Mouse (Mus musculus) CH12.LX (cell line): ENCODE results near the gene Errfi1. TPM values are rescaled to one million over a fixed set of nuclear protein-coding genes. Genes with fewer than 3 reads are reported as not detected.

Experiments
- DNase-seq: peaks from one replicate; pipeline ENCODE4 v3.0.0-alpha.2; 2013; ENCODE audit errors: extremely low read depth
- H3K27ac ChIP-seq: 2 replicates; pipeline ENCODE4 v1.5.1; 2012; ENCODE audit warnings: low read depth, mild to moderate bottlenecking, control low read depth, moderate library complexity; ENCODE audit not compliant: insufficient read depth
- H3K27me3 ChIP-seq: replicated peaks from 2 replicates; pipeline ENCODE3; 2012; ENCODE audit warnings: inconsistent platforms
- H3K36me3 ChIP-seq, 2 experiments: replicated peaks in 1 of 2; 2 replicates each; pipeline versions ENCODE3 to v1.6.1; 2012; ENCODE audit warnings: inconsistent platforms in 1 of 2, low read length in 1 of 2, mild to moderate bottlenecking in 1 of 2, mixed read lengths in 1 of 2, moderate library complexity in 1 of 2; ENCODE audit not compliant: control insufficient read depth in 1 of 2, insufficient read depth in 1 of 2
- H3K4me1 ChIP-seq, 2 experiments: 2 replicates each; pipeline ENCODE4 v1.6.1; 2012; ENCODE audit warnings: inconsistent platforms in 1 of 2, moderate library complexity in 1 of 2; ENCODE audit not compliant: insufficient read depth in 2 of 2, control insufficient read depth in 1 of 2
- H3K4me2 ChIP-seq: 2 replicates; pipeline ENCODE4 v1.6.1; 2012; ENCODE audit warnings: low read depth, mild to moderate bottlenecking, control low read depth; ENCODE audit not compliant: poor library complexity, insufficient read depth, severe bottlenecking
- H3K4me3 ChIP-seq, 3 experiments: fragments of 150-350 bp in 1 of 3; sonication (generic) in 1 of 3; replicated peaks in 1 of 3; 2 replicates each; pipeline versions ENCODE3 to v1.5.1; 2011 to 2012; ENCODE audit warnings: low read depth in 2 of 3, low read length in 2 of 3, mild to moderate bottlenecking in 2 of 3, moderate library complexity in 2 of 3, control low read depth in 1 of 3, improper control_type of control experiment in 1 of 3, inconsistent platforms in 1 of 3, mixed read lengths in 1 of 3; ENCODE audit not compliant: poor library complexity in 1 of 3
- H3K79me2 ChIP-seq: replicated peaks from 2 replicates; pipeline ENCODE4 v1.6.1; 2012; ENCODE audit warnings: mild to moderate bottlenecking, moderate library complexity; ENCODE audit not compliant: control insufficient read depth, poor library complexity, insufficient read depth, severe bottlenecking; ENCODE audit errors: extremely low read depth
- H3K9ac ChIP-seq: 2 replicates; pipeline ENCODE4 v1.6.1; 2012; ENCODE audit warnings: low read depth, mild to moderate bottlenecking, control low read depth, moderate library complexity; ENCODE audit not compliant: insufficient read depth
- H3K9me3 ChIP-seq: replicated peaks from 2 replicates; pipeline ENCODE3; 2012; ENCODE audit warnings: low read length, inconsistent platforms, mixed read lengths
- BHLHE40 ChIP-seq: IDR thresholded peaks from 2 replicates; pipeline ENCODE4 v1.6.1; 2011; ENCODE audit warnings: mild to moderate bottlenecking, low read depth, low read length, improper control_type of control experiment
- CHD1 ChIP-seq: IDR thresholded peaks from 2 replicates; pipeline ENCODE4 v1.6.1; 2012; ENCODE audit warnings: low read depth, low read length, improper control_type of control experiment, inconsistent platforms
- CHD2 ChIP-seq: IDR thresholded peaks from 2 replicates; pipeline ENCODE4 v1.6.1; 2011; ENCODE audit warnings: low read length, improper control_type of control experiment
- CTCF ChIP-seq, 2 experiments: IDR thresholded peaks in 1 of 2; conservative IDR thresholded peaks in 1 of 2; 2 replicates each; pipeline ENCODE4 v1.5.1; 2011 to 2012; ENCODE audit warnings: low read depth in 2 of 2, low read length in 2 of 2, improper control_type of control experiment in 1 of 2, inconsistent platforms in 1 of 2, mild to moderate bottlenecking in 1 of 2, moderate library complexity in 1 of 2
- E2F4 ChIP-seq: IDR thresholded peaks from 2 replicates; pipeline ENCODE4 v1.6.1; 2011; ENCODE audit warnings: low read depth, low read length, improper control_type of control experiment; ENCODE audit not compliant: insufficient replicate concordance
- EP300 ChIP-seq: IDR thresholded peaks from 2 replicates; pipeline ENCODE4 v1.6.1; 2011; ENCODE audit warnings: low read length, improper control_type of control experiment
- ETS1 ChIP-seq: conservative IDR thresholded peaks from 2 replicates; pipeline ENCODE4 v1.6.1; 2012; ENCODE audit warnings: low read depth, mild to moderate bottlenecking, inconsistent platforms, low read length, improper control_type of control experiment, moderate library complexity
- HCFC1 ChIP-seq: IDR thresholded peaks from 2 replicates; pipeline ENCODE4 v1.6.1; 2012; ENCODE audit warnings: low read depth, mild to moderate bottlenecking, inconsistent platforms, low read length, improper control_type of control experiment
- JUN ChIP-seq: IDR thresholded peaks from 2 replicates; pipeline ENCODE4 v1.6.1; 2011; ENCODE audit warnings: low read depth, mild to moderate bottlenecking, low read length, improper control_type of control experiment, moderate library complexity; ENCODE audit not compliant: insufficient read depth
- JUND ChIP-seq: conservative IDR thresholded peaks from 2 replicates; pipeline ENCODE4 v1.6.1; 2011; ENCODE audit warnings: low read depth, low read length, improper control_type of control experiment
- MAFK ChIP-seq: IDR thresholded peaks from 2 replicates; pipeline ENCODE4 v1.6.1; 2011; ENCODE audit warnings: low read length, improper control_type of control experiment; ENCODE audit not compliant: insufficient replicate concordance
- MAX ChIP-seq: IDR thresholded peaks from 2 replicates; pipeline ENCODE4 v1.6.1; 2011; ENCODE audit warnings: low read length, improper control_type of control experiment
- MAZ ChIP-seq: IDR thresholded peaks from 2 replicates; pipeline ENCODE4 v1.6.1; 2012; ENCODE audit warnings: low read depth, mild to moderate bottlenecking, inconsistent platforms, low read length, improper control_type of control experiment, moderate library complexity
- MEF2A ChIP-seq: IDR thresholded peaks from 2 replicates; pipeline ENCODE4 v1.6.1; 2014; ENCODE audit warnings: low read depth, mild to moderate bottlenecking, inconsistent platforms, low read length, improper control_type of control experiment, borderline replicate concordance
- MXI1 ChIP-seq: IDR thresholded peaks from 2 replicates; pipeline ENCODE4 v1.6.1; 2011; ENCODE audit warnings: mild to moderate bottlenecking, low read depth, low read length, improper control_type of control experiment
- NELFE ChIP-seq: IDR thresholded peaks from 2 replicates; pipeline ENCODE4 v1.6.1; 2011; ENCODE audit warnings: low read depth, low read length, improper control_type of control experiment
- NRF1 ChIP-seq: IDR thresholded peaks from 2 replicates; pipeline ENCODE4 v1.6.1; 2014; ENCODE audit warnings: low read depth, mild to moderate bottlenecking, inconsistent platforms, low read length, improper control_type of control experiment, moderate library complexity
- PAX5 ChIP-seq: IDR thresholded peaks from 2 replicates; pipeline ENCODE4 v1.6.1; 2012; ENCODE audit warnings: low read length, inconsistent platforms, mixed read lengths
- POLR2A ChIP-seq: IDR thresholded peaks from 2 replicates; pipeline ENCODE4 v1.6.1; 2011; ENCODE audit warnings: low read depth, mild to moderate bottlenecking, improper control_type of control experiment, low read length
- SIN3A ChIP-seq: IDR thresholded peaks from 2 replicates; pipeline ENCODE4 v1.6.1; 2012; ENCODE audit warnings: low read length, improper control_type of control experiment, inconsistent platforms
- SMC3 ChIP-seq: IDR thresholded peaks from 2 replicates; pipeline ENCODE4 v1.6.1; 2011; ENCODE audit warnings: low read depth, low read length, improper control_type of control experiment
- TBP ChIP-seq: conservative IDR thresholded peaks from 2 replicates; pipeline ENCODE4 v1.6.1; 2011; ENCODE audit warnings: low read depth, low read length, improper control_type of control experiment
- USF1 ChIP-seq: IDR thresholded peaks from 2 replicates; pipeline ENCODE4 v1.6.1; 2014; ENCODE audit warnings: low read depth, mild to moderate bottlenecking, inconsistent platforms, low read length, improper control_type of control experiment
- USF2 ChIP-seq: conservative IDR thresholded peaks from 2 replicates; pipeline ENCODE4 v1.6.1; 2011; ENCODE audit warnings: low read depth, low read length, improper control_type of control experiment
- ZKSCAN1 ChIP-seq: IDR thresholded peaks from 2 replicates; pipeline ENCODE4 v1.6.1; 2012; ENCODE audit warnings: low read depth, inconsistent platforms, low read length, improper control_type of control experiment, borderline replicate concordance
- ZMIZ1 ChIP-seq: IDR thresholded peaks from 2 replicates; pipeline ENCODE4 v1.6.1; 2012; ENCODE audit warnings: low read depth, mild to moderate bottlenecking, inconsistent platforms, low read length, improper control_type of control experiment
- dilution Hi-C: fragments of 300-500 bp; cut with MboI; formaldehyde crosslinking; loops from 2 replicates; pipeline ENCODE4 v1.14.3; 2020; ENCODE audit warnings: low sequenced_read_pairs; ENCODE audit not compliant: extremely low pct_unique_long_range_greater_than_20kb, extremely low pct_ligation_motif_present
- in situ Hi-C: fragments of 300-500 bp; cut with MboI; formaldehyde crosslinking; loops from 3 replicates; pipeline ENCODE4 v1.14.3; 2019; ENCODE audit warnings: low sequenced_read_pairs, low pct_ligation_motif_present, low pct_unique_long_range_greater_than_20kb, mixed read lengths
- polyA plus RNA-seq: library from polyadenylated mRNA; unstranded; fragments of >175 nt; gene quantifications from 2 replicates; pipeline ENCODE4 v1.2.1, GENCODE M21; 2012; ENCODE audit warnings: low read depth; ENCODE audit not compliant: insufficient read length
- total RNA-seq, 2 experiments: library from RNA; depleted of rRNA; stranded (reverse); fragments of 300-350 nt in 1 of 2; fragments of >200 nt in 1 of 2; gene quantifications; 2 replicates each; pipeline ENCODE4 v1.2.3; 2012 to 2014

Gene Errfi1
- total and polyA plus RNA-seq, 3 experiments: 0.08 to 0.28 (median 0.14) TPM

GRCm38 (mm10) chr4:150825531-150825930 lies 28.2 kb upstream of the Errfi1 start:
- in situ Hi-C loops: no loop called here
- dilution Hi-C loops: no loop called here
- H3K4me3 ChIP-seq: no peak overlapping the region
- H3K79me2 ChIP-seq: no peaks in the 10 kb centered on the region
- no peaks in the 10 kb centered on the region for H3K9me3 ChIP-seq
- H3K4me1 ChIP-seq: peaks cover 0 to 14% of the 10 kb centered on the region in 2 experiments; a peak in 1 of 4 replicates
- H3K9ac ChIP-seq: no peak overlapping the region
- no peak overlapping the region for H3K4me2 ChIP-seq
- DNase-seq: no peak
- H3K27ac ChIP-seq: no peak overlapping the region
- TF ChIP-seq MAFK (no peak), ZKSCAN1 (no peak), ETS1 (no peak), MXI1 (no peak), CHD2 (no peak)
- H3K27me3 ChIP-seq: no peaks in the 10 kb centered on the region
- no peaks in the 10 kb centered on the region for H3K36me3 ChIP-seq

- in situ Hi-C loops (no loop called here), dilution Hi-C loops (no loop called here)
- no peaks in the 10 kb centered on the region for H3K79me2 ChIP-seq
- H3K27me3 ChIP-seq: no peaks in the 10 kb centered on the region
- H3K4me2 ChIP-seq: no peak overlapping the region
- H3K9me3 ChIP-seq: no peaks in the 10 kb centered on the region
- no peak overlapping the region for H3K4me3 ChIP-seq
- H3K36me3 ChIP-seq: no peaks in the 10 kb centered on the region
- DNase-seq: no peak
- TF ChIP-seq JUND (no peak), JUN (no peak), MAZ (no peak), NRF1 (no peak), USF2 (no peak), MAFK (no peak), BHLHE40 (no peak), PAX5 (no peak)
- H3K9ac ChIP-seq: no peak overlapping the region
- peaks cover 0 to 11% of the 10 kb centered on the region in 2 experiments; a peak in 1 of 4 replicates for H3K4me1 ChIP-seq
- H3K27ac ChIP-seq: no peak overlapping the region
Measured at GRCm38 (mm10) chr4:150831321-150831720, 22.4 kb upstream of the Errfi1 start.

DNA sequence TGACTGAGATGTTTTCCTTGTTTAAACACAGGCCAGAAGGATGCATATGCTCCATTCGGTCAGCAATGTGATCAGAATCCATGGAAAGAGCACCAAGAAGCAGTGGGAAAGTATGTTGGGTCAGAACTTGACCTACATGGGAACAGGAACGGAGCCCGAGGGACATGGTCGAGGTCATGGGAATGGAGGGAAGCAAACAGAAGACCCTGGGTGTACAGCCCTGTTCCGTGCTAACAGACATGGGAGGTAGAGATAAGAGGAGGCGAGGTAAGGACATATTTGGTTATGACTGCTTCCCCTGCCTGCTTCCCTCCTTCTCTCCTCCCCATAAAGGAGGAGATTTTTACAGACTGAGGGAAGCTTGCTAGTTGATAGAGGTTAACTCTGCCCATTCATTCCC lies 21.8 kb upstream of the Errfi1 start:
- H3K4me1 ChIP-seq: peaks cover 0 to 11% of the 10 kb centered on the region in 2 experiments; a peak in 1 of 4 replicates
- no peaks in the 10 kb centered on the region for H3K9me3 ChIP-seq
- H3K27me3 ChIP-seq: no peaks in the 10 kb centered on the region
- in situ Hi-C loops: no loop called here
- H3K9ac ChIP-seq: no peak overlapping the region
- no peak for DNase-seq
- TF ChIP-seq CTCF (conservative IDR thresholded peaks at IDR 0.05 in 1 of 2, IDR thresholded peaks at IDR 0.05 in 1 of 2; ENCODE audit: low read depth in 2 of 2, low read length in 2 of 2) (no peak), MAZ (no peak), MAX (no peak), ZKSCAN1 (no peak), MEF2A (no peak), POLR2A (no peak), ZMIZ1 (no peak), CHD1 (no peak), NELFE (no peak), CHD2 (no peak), MAFK (no peak), EP300 (no peak), HCFC1 (no peak), SIN3A (no peak), USF1 (no peak), BHLHE40 (no peak), TBP (no peak), PAX5 (no peak), SMC3 (no peak), E2F4 (no peak)
- dilution Hi-C loops: no loop called here
- H3K4me3 ChIP-seq: no peak overlapping the region
- H3K79me2 ChIP-seq: no peaks in the 10 kb centered on the region
- no peak overlapping the region for H3K4me2 ChIP-seq
- H3K27ac ChIP-seq: no peak overlapping the region
- H3K36me3 ChIP-seq: no peaks in the 10 kb centered on the region
